Mouse (Mus musculus) left cerebral cortex, postnatal 4 days (tissue): ENCODE measurements at regions not wholly inside any gene's neighbourhood (a gene's known extent, or its start where the extent isn't known, plus 50 kb on each side); places are given as distances from the start of the nearest gene placed in this dataset.

Experiments
- DNase-seq: peaks from one replicate; pipeline ENCODE4 v3.0.0-alpha.2; 2022
- intact Hi-C: fragments of 180-260 bp; cut with DNase I; formaldehyde crosslinking; loops from one replicate; pipeline ENCODE4 v1.15.1; 2025

- intact Hi-C loops: no loop called here
- DNase-seq: no peak
These were observed 327.4 kb downstream of the Adgrl2 start for GRCm38 (mm10) chr3:148662888-148663477.

GRCm38 (mm10) chr3:148659024-148659423, 331.3 kb downstream of the Adgrl2 start:
- intact Hi-C loops: no loop called here
- DNase-seq: no peak

- no peak for DNase-seq
- intact Hi-C loops: no loop called here
These were observed 332.0 kb downstream of the Adgrl2 start for GRCm38 (mm10) chr3:148658368-148658767.

GRCm38 (mm10) chr3:148656187-148656586, 334.2 kb downstream of the Adgrl2 start:
- intact Hi-C loops: no loop called here
- DNase-seq: no peak

- DNase-seq: no peak
- intact Hi-C loops: no loop called here
These were observed 340.1 kb downstream of the Adgrl2 start for GRCm38 (mm10) chr3:148650241-148650640.

- no peak for DNase-seq
- intact Hi-C loops: no loop called here
These were observed 345.4 kb downstream of the Adgrl2 start for GRCm38 (mm10) chr3:148644924-148645323.

GRCm38 (mm10) chr3:148641581-148641980, 348.8 kb downstream of the Adgrl2 start:
- intact Hi-C loops: no loop called here
- no peak for DNase-seq

GRCm38 (mm10) chr3:148640680-148641101, 349.7 kb downstream of the Adgrl2 start:
- DNase-seq: no peak
- intact Hi-C loops: no loop called here

GRCm38 (mm10) chr3:148635101-148635500, 355.3 kb downstream of the Adgrl2 start:
- no peak for DNase-seq
- intact Hi-C loops: no loop called here

GRCm38 (mm10) chr3:148634352-148634751, 356.0 kb downstream of the Adgrl2 start:
- intact Hi-C loops: no loop called here
- DNase-seq: no peak

- intact Hi-C loops: no loop called here
- no peak for DNase-seq
These were observed 357.1 kb downstream of the Adgrl2 start for GRCm38 (mm10) chr3:148633291-148633690.

- DNase-seq: no peak
- intact Hi-C loops: no loop called here
These were observed 357.9 kb downstream of the Adgrl2 start for GRCm38 (mm10) chr3:148632449-148632848.

GRCm38 (mm10) chr3:148631415-148632192, 358.8 kb downstream of the Adgrl2 start:
- DNase-seq: no peak
- intact Hi-C loops: no loop called here

- intact Hi-C loops: no loop called here
These were observed 359.5 kb downstream of the Adgrl2 start for GRCm38 (mm10) chr3:148630865-148631264.

GRCm38 (mm10) chr3:148614971-148615671, 375.2 kb downstream of the Adgrl2 start:
- intact Hi-C loops: no loop called here

More at GRCm38 (mm10) chr3:148630865-148631264, 359.5 kb downstream of the Adgrl2 start:
- DNase-seq: peak; percentile 15

GRCm38 (mm10) chr3:148613443-148613842, 376.9 kb downstream of the Adgrl2 start:
- DNase-seq: no peak
- intact Hi-C loops: no loop called here

More at GRCm38 (mm10) chr3:148614971-148615671, 375.2 kb downstream of the Adgrl2 start:
- DNase-seq: no peak

GRCm38 (mm10) chr3:148603276-148603675, 387.1 kb downstream of the Adgrl2 start:
- peak; percentile 35 for DNase-seq
- intact Hi-C loops: no loop called here

- DNase-seq: peak; percentile 26
- intact Hi-C loops: no loop called here
These were observed 387.6 kb downstream of the Adgrl2 start for GRCm38 (mm10) chr3:148602730-148603255.

GRCm38 (mm10) chr3:148595561-148595960, 394.8 kb downstream of the Adgrl2 start:
- intact Hi-C loops: no loop called here
- DNase-seq: no peak

GRCm38 (mm10) chr3:148589556-148589955, 400.8 kb downstream of the Adgrl2 start:
- no peak for DNase-seq
- intact Hi-C loops: no loop called here

GRCm38 (mm10) chr3:148575735-148576134, 414.6 kb downstream of the Adgrl2 start:
- intact Hi-C loops: no loop called here

More at GRCm38 (mm10) chr3:148575735-148576134, 414.6 kb downstream of the Adgrl2 start:
- no peak for DNase-seq
